Mouse (Mus musculus) midbrain, embryonic 15.5 days (tissue): Measurements from ENCODE around the gene Saysd1. TPM values are rescaled to one million over a fixed set of nuclear protein-coding genes. Genes with fewer than 3 reads are reported as not detected.

Experiments
- ATAC-seq: fragments of 200-750 bp; cut with Nextera tagmentation; replicated peaks from 2 replicates; pipeline ENCODE4 v1.8.0; 2017; ENCODE audit warnings: moderate TSS enrichment
- H3K27ac ChIP-seq: fragments of 300-500 bp; sonication (generic); 2 replicates; pipeline ENCODE4 v1.5.1; 2015; ENCODE audit warnings: mild to moderate bottlenecking, inconsistent platforms
- H3K27me3 ChIP-seq: fragments of 300-500 bp; sonication (generic); replicated peaks from 2 replicates; pipeline ENCODE4 v1.6.1; 2015; ENCODE audit warnings: inconsistent platforms
- H3K36me3 ChIP-seq: fragments of 300-500 bp; sonication (generic); replicated peaks from 2 replicates; pipeline ENCODE4 v1.6.1; 2015; ENCODE audit warnings: inconsistent platforms
- H3K4me1 ChIP-seq: fragments of 300-500 bp; sonication (generic); 2 replicates; pipeline ENCODE4 v1.6.1; 2015; ENCODE audit warnings: inconsistent platforms
- H3K4me2 ChIP-seq: fragments of 300-500 bp; sonication (generic); 2 replicates; pipeline ENCODE4 v1.6.1; 2015; ENCODE audit warnings: inconsistent platforms, mild to moderate bottlenecking, moderate library complexity
- H3K4me3 ChIP-seq: fragments of 300-500 bp; sonication (generic); 2 replicates; pipeline ENCODE4 v1.5.1; 2015; ENCODE audit warnings: mild to moderate bottlenecking, inconsistent platforms
- H3K9ac ChIP-seq: fragments of 300-500 bp; sonication (generic); 2 replicates; pipeline ENCODE4 v1.6.1; 2015; ENCODE audit warnings: mild to moderate bottlenecking, inconsistent platforms
- H3K9me3 ChIP-seq: fragments of 300-500 bp; sonication (generic); 2 replicates; pipeline ENCODE4 v1.6.1; 2016; ENCODE audit warnings: inconsistent platforms
- WGBS: fragments of 180-500 bp; shearing (Covaris S2); methylation state at CpG from one replicate; pipeline ENCODE4 v1.1.7; 2015; ENCODE audit warnings: mixed read lengths; 5-methylcytosine and 5-hydroxymethylcytosine counted together
- polyA plus RNA-seq: library from polyadenylated mRNA; unstranded; fragments of >200 nt; fragmentation: Nextera tagmentation; extraction: Ambion mirVana; gene quantifications from 2 replicates; pipeline ENCODE4 v1.2.1, GENCODE M21; 2015

The Saysd1 gene
- 12.6 and 13.3 TPM in 2 replicates for polyA plus RNA-seq

GRCm38 (mm10) chr14:20138484-20139355 lies at the start of gene Saysd1:
Saysd1 (minus strand) TSS chr14:20138534.
- WGBS = 88% methylated on average over 16 of the region's 16 CpGs
- no peak within 1 kb of the TSS for H3K4me2 ChIP-seq
- H3K4me3 ChIP-seq = no peak within 1 kb of the TSS
- no peaks in the 10 kb centered on the region for H3K4me1 ChIP-seq
- no peaks in the 10 kb centered on the region for H3K9me3 ChIP-seq
- H3K27ac ChIP-seq = no peak within 1 kb of the TSS
- H3K36me3 ChIP-seq = no peaks in the 10 kb centered on the region
- ATAC-seq = no peak
- H3K27me3 ChIP-seq = no peaks in the 10 kb centered on the region
- no peak within 1 kb of the TSS for H3K9ac ChIP-seq

DNA sequence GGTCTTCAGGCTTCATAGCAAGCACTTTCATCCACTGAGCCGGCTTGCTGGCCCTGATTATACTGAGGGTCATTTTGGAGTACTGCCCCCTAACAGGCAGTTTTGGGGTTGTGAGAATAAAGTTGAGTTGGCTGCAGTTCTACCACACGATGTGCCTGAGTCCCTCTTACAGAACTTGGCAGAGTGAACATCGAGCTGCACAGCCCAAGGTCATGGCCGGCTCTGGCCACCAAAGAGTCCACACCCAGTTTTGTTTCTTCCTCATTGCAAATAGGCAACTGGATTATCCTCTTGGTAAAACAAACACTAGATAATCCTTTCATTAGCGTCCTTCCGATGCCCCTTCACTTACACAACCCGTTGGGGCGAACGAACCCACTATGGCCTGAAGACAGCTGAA lies 47.1 kb upstream of the Saysd1 start:
- no peaks in the 10 kb centered on the region for H3K9me3 ChIP-seq
- no peak for ATAC-seq
- no peaks in the 10 kb centered on the region for H3K36me3 ChIP-seq
- peaks cover 14% of the 10 kb centered on the region; the same call in 1 of the 2 replicates for H3K27me3 ChIP-seq
- 75% methylated on average over 9 of the region's 9 CpGs for WGBS
- no peak overlapping the region for H3K4me3 ChIP-seq
- H3K9ac ChIP-seq = no peak overlapping the region
- H3K4me2 ChIP-seq = no peak overlapping the region
- peaks cover 12% of the 10 kb centered on the region for H3K4me1 ChIP-seq
- no peak overlapping the region for H3K27ac ChIP-seq

DNA sequence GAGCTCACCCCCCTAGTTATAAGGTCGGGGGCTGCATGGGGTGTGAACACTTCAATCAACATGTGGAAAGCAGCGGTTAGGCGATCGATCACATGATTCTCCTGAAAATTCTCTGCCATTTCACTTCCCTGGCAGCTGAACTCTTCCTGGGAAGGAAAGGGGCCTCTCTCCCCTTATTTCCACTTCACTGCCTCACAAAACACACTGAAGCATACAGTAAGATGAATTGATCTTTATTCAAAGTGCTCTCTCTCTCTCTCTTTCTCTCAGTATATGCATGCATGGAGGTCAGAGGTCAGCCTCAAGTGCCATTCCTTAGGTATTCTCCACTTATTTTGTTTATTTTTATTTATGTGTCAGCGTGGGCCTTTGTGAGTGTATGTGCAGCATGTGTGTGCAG lies 45.4 kb upstream of the Saysd1 start:
- Histone ChIP-seq H3K27me3 (peaks cover 14% of the 10 kb centered on the region; the same call in 1 of the 2 replicates), H3K4me2 (no peak overlapping the region), H3K36me3 (no peaks in the 10 kb centered on the region), H3K27ac (no peak overlapping the region), H3K9me3 (no peaks in the 10 kb centered on the region), H3K9ac (no peak overlapping the region), H3K4me3 (no peak overlapping the region), H3K4me1 (peaks cover 13% of the 10 kb centered on the region)
- WGBS = 61% methylated on average over 5 of the region's 5 CpGs
- no peak for ATAC-seq

DNA sequence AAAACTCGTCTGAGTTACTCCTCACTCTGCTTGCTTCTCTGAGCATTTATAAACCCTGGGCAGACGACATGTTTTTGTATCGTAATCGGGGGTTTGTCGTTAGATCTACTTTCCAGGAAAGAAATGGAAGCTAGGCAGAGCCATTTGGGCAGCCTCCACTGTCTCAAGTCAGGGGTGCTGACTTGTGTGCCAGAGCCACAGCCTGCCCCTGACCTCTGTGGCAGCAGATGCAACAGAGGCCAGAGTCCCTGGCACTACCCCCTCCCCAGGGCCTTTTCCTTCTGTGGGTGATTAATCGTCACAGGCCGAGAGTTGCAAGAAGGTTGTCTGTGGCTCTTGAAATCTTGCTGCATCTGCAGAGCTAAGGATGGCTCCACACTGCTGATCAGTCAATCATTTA lies 44.3 kb upstream of the Saysd1 start:
- no peak overlapping the region for H3K4me2 ChIP-seq
- ATAC-seq = no peak
- peaks cover 14% of the 10 kb centered on the region; the same call in 1 of the 2 replicates for H3K27me3 ChIP-seq
- 88% methylated on average over 7 of the region's 7 CpGs for WGBS
- no peaks in the 10 kb centered on the region for H3K36me3 ChIP-seq
- no peaks in the 10 kb centered on the region for H3K9me3 ChIP-seq
- no peak overlapping the region for H3K9ac ChIP-seq
- no peak overlapping the region for H3K4me3 ChIP-seq
- no peak overlapping the region for H3K27ac ChIP-seq
- H3K4me1 ChIP-seq = peaks cover 13% of the 10 kb centered on the region

GRCm38 (mm10) chr14:20181466-20181921 lies 43.2 kb upstream of the Saysd1 start, which contains the start of gene Kcnk5:
Kcnk5 (minus strand) TSS chr14:20181809.
- no peak within 1 kb of the TSS for H3K27ac ChIP-seq

GRCm38 (mm10) chr14:20180751-20181162 lies 42.4 kb upstream of the Saysd1 start:
- Histone ChIP-seq H3K4me1 (peaks cover 13% of the 10 kb centered on the region), H3K4me3 (peak overlapping the region; percentile 73), H3K27me3 (peaks cover 14% of the 10 kb centered on the region; the same call in 1 of the 2 replicates), H3K27ac (no peak overlapping the region), H3K4me2 (peak overlapping the region; percentile 94), H3K36me3 (no peaks in the 10 kb centered on the region), H3K9ac (no peak overlapping the region), H3K9me3 (no peaks in the 10 kb centered on the region)
- 0% methylated on average over 24 of the region's 24 CpGs for WGBS
- 0 out of 2 replicates have a peak, but pooled peaks have one; percentile 6 for ATAC-seq

More at GRCm38 (mm10) chr14:20181466-20181921, 43.2 kb upstream of the Saysd1 start, which contains the start of gene Kcnk5:
- Histone ChIP-seq H3K4me2 (peak within 1 kb of the TSS; percentile 94), H3K9me3 (no peaks in the 10 kb centered on the region), H3K4me1 (peaks cover 13% of the 10 kb centered on the region), H3K36me3 (no peaks in the 10 kb centered on the region), H3K9ac (peak within 1 kb of the TSS; percentile 35), H3K27me3 (peaks cover 14% of the 10 kb centered on the region; the same call in 1 of the 2 replicates), H3K4me3 (peak within 1 kb of the TSS; percentile 73)
- peak; percentile 94 for ATAC-seq
- under 1% methylated on average over 36 of the region's 36 CpGs for WGBS

- peak overlapping the region; percentile 94 for H3K4me2 ChIP-seq
- H3K4me1 ChIP-seq = peaks cover 13% of the 10 kb centered on the region
- peak overlapping the region; percentile 73 for H3K4me3 ChIP-seq
- H3K9me3 ChIP-seq = no peaks in the 10 kb centered on the region
- H3K27ac ChIP-seq = no peak overlapping the region
- no peak overlapping the region for H3K9ac ChIP-seq
- 4% methylated on average over 6 of the region's 6 CpGs for WGBS
- ATAC-seq = no peak
- H3K36me3 ChIP-seq = no peaks in the 10 kb centered on the region
- peaks cover 14% of the 10 kb centered on the region; the same call in 1 of the 2 replicates for H3K27me3 ChIP-seq
Measured at GRCm38 (mm10) chr14:20180304-20180703, 42.0 kb upstream of the Saysd1 start.

DNA sequence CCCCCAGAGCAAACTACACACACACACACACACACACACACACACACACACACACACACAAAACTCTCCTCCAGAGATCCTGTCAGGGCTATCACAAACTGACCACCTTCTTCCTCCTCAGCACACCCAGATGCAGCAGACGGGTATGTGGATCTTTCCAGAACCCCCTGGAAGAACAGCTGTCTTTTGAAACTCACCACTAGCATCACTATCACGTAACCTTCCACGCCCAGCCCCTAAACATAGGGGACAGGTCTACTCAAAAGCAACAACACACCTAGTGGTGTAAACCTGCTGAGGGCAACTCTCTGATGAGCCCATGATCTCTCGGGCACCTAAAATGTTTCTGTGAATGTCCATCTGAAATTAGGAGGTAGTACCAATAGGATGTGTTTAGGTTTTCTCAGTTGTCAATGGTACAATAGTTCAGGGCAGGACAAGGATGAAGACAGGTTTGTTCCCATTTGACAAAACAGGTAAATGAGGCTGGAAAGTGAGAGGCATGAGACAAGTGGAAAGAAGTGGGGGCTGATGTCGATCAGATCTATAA lies 41.5 kb upstream of the Saysd1 start:
- peak overlapping the region; percentile 94; the same call in 1 of the 2 replicates for H3K4me2 ChIP-seq
- peaks cover 13% of the 10 kb centered on the region for H3K4me1 ChIP-seq
- no peaks in the 10 kb centered on the region for H3K9me3 ChIP-seq
- no peak overlapping the region for H3K9ac ChIP-seq
- H3K27me3 ChIP-seq = peaks cover 14% of the 10 kb centered on the region; the same call in 1 of the 2 replicates
- WGBS = 76% methylated on average over 5 of the region's 5 CpGs
- no peak overlapping the region for H3K27ac ChIP-seq
- no peak overlapping the region for H3K4me3 ChIP-seq
- H3K36me3 ChIP-seq = no peaks in the 10 kb centered on the region
- ATAC-seq = no peak

DNA sequence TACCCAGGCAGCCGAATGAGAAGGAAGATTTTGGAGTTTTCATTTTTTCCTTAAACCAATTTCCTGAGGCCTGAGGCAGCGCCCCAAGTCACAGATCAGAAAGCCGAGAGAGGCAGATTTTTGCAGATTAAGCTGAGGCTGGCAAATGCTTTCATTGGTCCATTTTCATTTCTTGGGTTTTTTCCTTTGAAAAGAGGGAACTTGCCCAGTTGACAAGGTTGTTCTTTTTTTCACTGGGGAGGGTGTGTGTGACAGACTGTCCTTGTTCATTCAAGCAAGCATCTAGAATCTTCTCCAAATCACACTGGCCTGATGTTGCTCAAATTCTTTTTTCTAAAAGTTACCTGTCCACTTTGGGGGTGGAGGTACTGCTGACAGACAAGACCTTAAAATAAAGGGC lies 40.7 kb upstream of the Saysd1 start:
- Histone ChIP-seq H3K27ac (no peak overlapping the region), H3K27me3 (peaks cover 14% of the 10 kb centered on the region; the same call in 1 of the 2 replicates), H3K4me2 (no peak overlapping the region), H3K4me1 (peaks cover 13% of the 10 kb centered on the region), H3K36me3 (no peaks in the 10 kb centered on the region), H3K9ac (no peak overlapping the region), H3K9me3 (no peaks in the 10 kb centered on the region), H3K4me3 (no peak overlapping the region)
- ATAC-seq = no peak
- 33% methylated on average over 3 of the region's 3 CpGs for WGBS

DNA sequence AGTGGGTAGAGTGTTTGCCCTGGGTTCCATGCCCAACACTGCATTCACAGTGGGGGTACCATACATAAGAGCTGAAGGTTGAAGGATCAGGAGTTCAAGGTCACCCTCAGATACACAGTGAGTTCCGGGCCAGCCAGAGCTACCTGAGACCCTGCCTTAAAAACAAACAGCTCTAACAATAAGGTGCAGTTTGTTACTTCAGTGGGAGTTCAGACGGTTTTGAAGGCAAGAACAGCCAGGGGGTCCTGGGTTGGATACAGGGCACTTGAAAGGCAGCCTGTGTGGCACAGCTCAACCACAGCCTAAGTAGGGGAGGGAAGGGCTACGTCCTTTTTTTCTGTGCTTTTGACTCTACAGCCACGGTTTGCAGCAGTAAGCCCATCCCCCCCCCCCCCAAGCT lies 40.3 kb upstream of the Saysd1 start:
- 7% methylated on average over 4 of the region's 4 CpGs for WGBS
- Histone ChIP-seq H3K27ac (no peak overlapping the region), H3K4me1 (peaks cover 13% of the 10 kb centered on the region), H3K9ac (no peak overlapping the region), H3K4me2 (no peak overlapping the region), H3K4me3 (no peak overlapping the region), H3K36me3 (no peaks in the 10 kb centered on the region), H3K9me3 (no peaks in the 10 kb centered on the region), H3K27me3 (peaks cover 14% of the 10 kb centered on the region; the same call in 1 of the 2 replicates)
- no peak for ATAC-seq

DNA sequence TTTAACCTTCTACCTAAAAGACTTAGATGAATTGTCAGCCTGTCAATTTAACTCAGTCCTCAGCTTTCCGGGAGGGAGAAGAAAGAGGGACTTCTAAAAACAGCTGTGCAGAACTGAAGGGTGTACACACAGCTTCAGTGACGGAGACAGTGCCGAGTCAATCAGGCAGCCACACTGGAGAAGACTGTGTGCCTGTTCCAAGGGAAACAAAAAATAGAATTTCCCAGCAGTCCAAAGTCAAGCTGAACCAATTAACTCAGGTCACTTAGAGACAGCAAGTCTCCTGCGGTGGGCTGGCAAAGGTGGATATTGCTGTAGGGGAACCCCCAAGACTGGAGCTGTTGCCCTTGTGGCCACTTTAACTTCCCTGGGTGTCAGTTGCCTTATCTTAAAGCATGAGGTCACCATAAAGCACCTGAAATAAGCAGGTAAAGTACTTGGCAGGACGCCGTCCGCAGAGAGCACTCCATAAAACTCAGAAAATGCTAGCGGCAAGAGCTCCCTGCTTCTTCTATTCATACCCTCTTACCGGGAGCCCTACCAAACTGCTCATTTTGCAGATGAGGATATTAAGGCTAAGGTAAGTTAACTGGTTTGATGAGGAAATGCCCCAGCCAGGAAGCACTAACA lies 39.3 kb upstream of the Saysd1 start:
- no peak overlapping the region for H3K9ac ChIP-seq
- 71% methylated on average over 9 of the region's 9 CpGs for WGBS
- H3K4me1 ChIP-seq = peaks cover 13% of the 10 kb centered on the region
- H3K4me3 ChIP-seq = no peak overlapping the region
- no peak for ATAC-seq
- H3K27ac ChIP-seq = no peak overlapping the region
- H3K27me3 ChIP-seq = peaks cover 11% of the 10 kb centered on the region; the same call in 1 of the 2 replicates
- H3K4me2 ChIP-seq = no peak overlapping the region
- no peaks in the 10 kb centered on the region for H3K9me3 ChIP-seq
- H3K36me3 ChIP-seq = no peaks in the 10 kb centered on the region

DNA sequence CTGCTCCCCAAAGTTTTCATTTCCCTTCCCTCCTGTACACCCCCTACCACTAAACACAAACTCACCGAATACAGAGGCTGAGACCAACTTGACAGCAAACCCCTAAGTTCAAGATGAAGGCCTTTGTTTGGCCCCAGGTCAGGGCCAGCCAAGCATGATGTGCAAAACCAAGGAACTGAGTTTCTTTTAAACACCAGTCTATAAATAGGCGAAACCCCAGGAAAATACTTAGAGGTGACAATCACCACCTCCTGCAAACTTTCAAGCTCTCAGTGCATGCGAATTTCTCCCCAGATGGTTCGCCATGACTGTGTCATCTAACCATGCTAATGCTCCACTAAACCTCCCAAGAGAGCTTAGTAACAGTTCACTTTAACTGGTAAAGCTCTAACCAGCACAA lies 37.4 kb upstream of the Saysd1 start:
- Histone ChIP-seq H3K36me3 (no peaks in the 10 kb centered on the region), H3K4me3 (no peak overlapping the region), H3K9me3 (no peaks in the 10 kb centered on the region), H3K27ac (no peak overlapping the region), H3K27me3 (peaks cover 2% of the 10 kb centered on the region; the same call in 1 of the 2 replicates), H3K4me2 (no peak overlapping the region), H3K4me1 (peaks cover 4% of the 10 kb centered on the region), H3K9ac (no peak overlapping the region)
- 88% methylated on average over 4 of the region's 4 CpGs for whole genome bisulfite sequencing
- ATAC-seq = no peak
